Mouse (Mus musculus): ENCODE data around the gene Serpina3m.
"Not testable (repeated sequence)": the region's sequence is repeated elsewhere in the genome, so short reads cannot be mapped to it uniquely, and the experiment has no call there.

The Serpina3m gene

DNA sequence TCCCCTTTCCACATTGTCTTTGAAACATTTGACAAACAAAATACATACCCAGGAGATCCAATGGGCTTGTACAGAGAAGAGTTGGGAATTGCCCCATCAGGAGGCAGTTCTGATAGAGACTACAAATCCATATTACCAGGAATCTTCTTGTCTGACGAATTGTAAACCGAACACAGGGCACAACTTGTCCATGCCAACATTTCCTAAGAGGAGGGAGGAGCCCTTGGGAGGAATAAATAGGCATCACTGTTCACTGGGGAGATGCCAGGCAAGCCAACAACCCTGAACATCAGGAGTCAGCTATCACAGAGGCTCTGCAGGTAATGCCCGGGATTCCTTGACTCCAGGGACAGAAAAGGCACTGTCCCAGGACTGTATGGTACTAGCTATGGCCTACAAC is at the start of gene Serpina3m, which contains the start of gene Serpina3k:
Gene Serpina3m (plus strand): TSS at position 261 of the 400 bp plus-strand sequence.
Gene Serpina3k (plus strand): TSS at position 261 of the 400 bp plus-strand sequence.
- DNase-seq (ENCODE audit: low spot score): not testable (repeated sequence)

- no peak for DNase-seq (ENCODE audit: low spot score)
These were observed 48.4 kb upstream of the Serpina3m start for GRCm38 (mm10) chr12:104289872-104290271.

GRCm38 (mm10) chr12:104293963-104294362 is 44.3 kb upstream of the Serpina3m start:
- DNase-seq (ENCODE audit: low spot score): no peak

DNA sequence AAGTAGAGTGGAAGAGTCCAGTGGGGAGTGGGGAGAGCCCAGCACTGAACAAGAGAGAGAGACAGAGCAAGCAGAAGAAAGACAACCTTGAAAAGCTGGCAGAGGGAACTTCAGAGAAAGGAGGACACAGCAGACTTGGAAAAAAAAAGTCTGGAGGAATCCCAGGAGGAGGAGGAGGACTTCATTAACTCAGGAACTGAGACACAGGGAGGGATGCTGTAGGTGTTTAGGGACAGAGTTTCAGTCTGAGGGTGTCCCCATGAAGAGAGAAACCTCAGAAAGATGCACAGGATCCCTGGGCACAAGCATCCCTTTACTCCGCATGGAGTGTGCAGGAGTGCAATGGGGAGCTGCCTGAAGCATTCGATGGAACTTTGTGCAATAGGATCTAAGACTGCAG is 40.2 kb upstream of the Serpina3m start:
- no peak for DNase-seq (ENCODE audit: low spot score)

DNA sequence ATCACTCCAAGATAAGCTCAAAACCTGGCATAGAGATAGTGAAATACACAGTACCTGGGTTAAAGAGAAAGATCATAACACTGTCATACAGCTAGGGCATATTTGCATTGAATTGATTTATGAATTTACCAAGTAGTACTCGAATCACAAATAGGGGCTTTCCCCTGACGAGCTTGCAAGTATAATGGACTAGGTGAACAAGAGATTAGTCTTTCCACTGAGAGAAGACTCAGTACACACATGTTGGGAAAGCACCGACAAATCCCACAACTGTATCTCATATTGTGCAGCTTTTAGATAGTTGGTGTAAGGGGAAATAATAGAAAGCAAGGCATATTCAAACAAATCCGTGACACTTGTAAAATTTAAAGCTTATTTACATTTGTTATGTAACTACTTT is 32.3 kb upstream of the Serpina3m start:
- no peak for DNase-seq (ENCODE audit: low spot score)

DNA sequence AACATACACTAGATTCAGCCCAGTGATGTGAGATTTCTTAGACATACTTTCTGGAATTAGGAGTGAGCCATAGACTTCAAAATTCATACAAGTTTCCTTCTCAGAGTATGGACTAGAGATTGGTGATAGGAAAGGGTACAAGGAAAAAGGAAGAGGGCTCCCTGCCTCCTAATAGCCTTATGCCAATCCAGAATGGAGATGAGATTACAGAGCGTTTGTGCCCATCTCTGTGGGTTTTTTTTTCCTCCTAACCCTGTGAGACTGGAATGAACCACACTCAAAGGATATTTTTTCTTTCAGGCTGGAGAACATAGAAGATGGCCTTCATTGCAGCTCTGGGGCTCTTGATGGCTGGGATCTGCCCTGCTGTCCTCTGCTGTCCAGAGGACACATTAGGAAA is 24.0 kb upstream of the Serpina3m start, which contains the start of gene Serpina3j:
Gene Serpina3j (plus strand): TSS at position 301 of the 400 bp plus-strand sequence.
- no peak for DNase-seq (ENCODE audit: low spot score)

DNA sequence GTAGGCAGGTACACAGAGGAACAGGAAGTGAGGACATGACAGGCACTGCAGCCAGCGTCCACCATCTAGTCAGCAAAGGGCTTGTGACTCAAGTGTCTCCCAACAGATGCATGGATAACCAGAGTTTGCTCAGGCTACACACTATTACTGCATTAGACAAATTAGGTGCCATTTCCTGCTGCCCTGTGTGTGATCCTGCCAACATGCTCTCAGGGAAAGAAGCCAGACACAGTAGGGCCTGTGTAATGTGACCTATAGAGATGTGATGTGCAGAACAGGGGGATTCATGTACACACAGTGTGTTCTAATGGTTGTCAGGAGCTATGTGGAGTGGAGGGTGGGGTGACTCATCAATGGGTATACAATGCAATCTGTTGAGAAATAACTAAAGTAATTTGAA is 15.8 kb upstream of the Serpina3m start:
- no peak for DNase-seq (ENCODE audit: low spot score)

DNA sequence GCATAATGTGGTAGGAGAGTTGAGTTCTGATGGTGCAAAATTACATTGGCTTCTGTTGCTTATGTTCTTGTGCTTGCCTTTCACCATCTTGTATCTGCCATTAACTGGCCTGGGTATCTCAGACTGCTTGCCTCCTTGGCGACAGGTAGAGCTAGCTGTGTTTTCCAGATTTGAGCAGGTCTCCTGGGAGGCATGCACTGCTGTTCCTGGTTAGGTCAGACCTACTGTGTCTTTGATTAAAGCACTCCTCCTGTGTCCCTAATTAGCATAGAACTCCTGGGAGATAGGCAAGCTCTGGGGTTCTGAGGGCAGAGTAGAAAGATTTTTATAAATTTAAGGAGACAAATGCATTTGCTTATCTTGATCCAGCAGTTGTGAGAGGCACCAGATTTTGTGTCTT is 6.6 kb upstream of the Serpina3m start:
- no peak for DNase-seq (ENCODE audit: low spot score)

- not testable (repeated sequence) for DNase-seq (ENCODE audit: low spot score)
These were observed 1.4 kb upstream of the Serpina3m start for GRCm38 (mm10) chr12:104336873-104337272.

DNA sequence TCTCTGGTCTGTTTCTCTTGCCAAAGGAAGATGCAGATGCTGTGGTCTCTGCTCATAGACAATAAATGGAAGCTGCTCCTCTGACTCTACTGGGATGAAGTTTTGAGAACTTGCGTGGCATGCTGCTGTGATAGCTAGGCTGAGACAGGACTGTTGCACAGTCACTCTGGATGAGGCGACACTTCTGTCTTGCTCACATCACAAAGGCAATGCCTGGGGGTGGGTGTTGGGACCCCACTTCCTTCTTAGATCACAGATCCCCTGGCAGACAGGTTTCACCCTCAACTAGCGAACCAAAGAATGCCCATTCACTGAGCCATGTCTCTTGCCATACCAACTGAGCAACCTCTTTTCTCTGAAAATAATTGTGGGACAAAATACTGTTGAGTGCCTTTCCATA is 419 bp downstream of the Serpina3m start:
- no peak for DNase-seq (ENCODE audit: low spot score)

DNA sequence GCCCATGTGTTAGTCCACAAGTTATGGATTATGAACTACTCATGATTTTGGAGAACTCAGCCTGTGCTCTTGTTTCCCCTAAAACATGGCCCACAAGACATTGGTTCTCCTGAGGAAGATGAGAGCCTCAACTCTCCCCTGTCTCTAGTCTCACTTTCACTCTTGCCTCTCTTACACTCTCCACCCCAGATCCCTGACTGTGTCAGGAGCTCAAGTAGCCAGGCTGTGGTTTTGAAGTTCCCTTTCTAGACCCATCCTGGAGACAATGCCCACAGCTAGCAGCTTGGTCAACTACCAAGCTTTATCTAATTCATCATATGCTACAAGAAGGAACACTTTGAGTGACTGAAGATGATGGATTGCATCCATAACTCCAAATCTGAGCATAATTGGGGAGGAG is 4.2 kb downstream of the Serpina3m start:
- not testable (repeated sequence) for DNase-seq (ENCODE audit: low spot score)

GRCm38 (mm10) chr12:104345181-104345580 is 6.9 kb downstream of the Serpina3m start:
- no peak for DNase-seq (ENCODE audit: low spot score)

DNA sequence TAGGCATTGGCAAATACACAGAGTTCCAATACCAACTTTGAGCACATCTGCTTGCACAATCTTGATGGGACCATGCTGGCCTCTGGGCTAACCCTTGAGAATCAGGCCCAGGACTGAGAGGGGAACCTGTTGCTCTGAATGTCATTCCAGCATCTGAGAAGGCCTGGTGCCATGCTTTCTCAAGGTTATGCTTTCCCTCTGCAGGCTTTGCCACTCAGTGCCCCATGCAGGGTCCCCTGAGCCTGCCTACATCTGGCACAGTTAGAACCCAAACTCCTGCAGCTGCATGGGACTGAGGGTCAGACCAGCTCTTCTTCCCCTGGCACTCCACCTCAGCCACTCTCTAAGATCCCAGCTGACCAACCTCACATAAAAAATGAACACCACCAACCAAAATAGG is 7.4 kb downstream of the Serpina3m start:
- DNase-seq (ENCODE audit: low spot score): no peak

- DNase-seq (ENCODE audit: low spot score): no peak
These were observed 8.8 kb downstream of the Serpina3m start for GRCm38 (mm10) chr12:104347091-104347490.

GRCm38 (mm10) chr12:104351812-104352211 is 13.5 kb downstream of the Serpina3m start:
- peak; percentile 5 for DNase-seq (ENCODE audit: low spot score)

DNA sequence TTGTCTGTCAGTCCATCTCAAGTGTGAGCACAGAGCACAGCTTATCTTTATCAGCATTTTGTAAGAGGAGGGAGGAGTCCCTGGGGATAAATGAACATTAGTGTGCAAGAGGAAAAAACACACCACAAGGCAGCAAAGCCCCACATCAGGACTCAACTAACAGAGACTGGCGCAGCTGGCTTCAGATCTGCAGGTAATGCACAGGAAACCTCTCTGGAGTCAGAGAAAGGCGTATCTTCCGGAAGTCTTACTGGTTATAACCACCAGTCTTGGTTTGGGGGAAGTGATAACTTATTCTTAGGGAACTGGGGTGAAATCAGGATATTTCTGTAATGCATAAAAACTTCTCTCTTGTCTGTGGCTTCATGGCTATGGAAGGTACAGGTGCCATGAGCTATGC is 17.7 kb downstream of the Serpina3m start:
- no peak for DNase-seq (ENCODE audit: low spot score)

- no peak for DNase-seq (ENCODE audit: low spot score)
These were observed 31.7 kb downstream of the Serpina3m start for GRCm38 (mm10) chr12:104369986-104370385.

DNA sequence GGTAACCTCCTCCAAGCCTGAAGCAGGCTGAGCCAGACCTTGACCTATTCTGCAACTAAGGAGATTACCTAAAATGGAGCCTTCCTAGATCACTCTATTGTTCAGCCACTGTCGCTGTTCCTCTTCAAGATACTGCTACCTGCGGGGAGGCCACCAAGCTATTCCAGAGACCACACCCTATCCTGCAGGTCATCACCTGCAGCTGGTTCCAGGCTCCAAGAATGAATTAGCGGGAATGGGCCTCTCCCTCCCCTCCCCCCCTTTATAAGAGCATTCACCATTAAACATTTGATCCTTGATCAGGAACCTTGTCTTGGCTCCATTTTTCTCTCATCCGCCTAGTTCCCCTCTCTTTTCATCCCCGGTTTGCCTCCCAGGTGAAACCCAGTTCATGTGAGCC is 38.9 kb downstream of the Serpina3m start:
- DNase-seq (ENCODE audit: low spot score): not testable (repeated sequence)

DNA sequence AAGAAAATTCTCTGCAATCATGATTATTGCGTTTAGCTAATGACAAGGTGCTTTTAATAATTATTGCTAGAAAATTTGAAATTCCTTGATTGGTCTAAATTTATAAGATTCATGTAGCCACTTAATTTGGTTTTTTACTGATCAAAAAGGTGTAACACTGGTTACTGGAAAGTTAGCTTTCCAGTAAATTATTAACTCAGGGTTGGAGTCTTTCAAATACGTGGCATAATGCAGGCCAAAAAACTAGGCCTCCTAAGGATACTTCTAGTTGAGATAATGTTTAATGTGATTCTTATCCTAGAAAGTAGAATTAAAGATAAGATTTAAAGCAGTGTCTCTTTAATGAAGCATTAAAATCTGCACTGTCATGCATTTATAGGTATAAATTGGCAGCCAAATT is 40.1 kb downstream of the Serpina3m start:
- not testable (repeated sequence) for DNase-seq (ENCODE audit: low spot score)

DNA sequence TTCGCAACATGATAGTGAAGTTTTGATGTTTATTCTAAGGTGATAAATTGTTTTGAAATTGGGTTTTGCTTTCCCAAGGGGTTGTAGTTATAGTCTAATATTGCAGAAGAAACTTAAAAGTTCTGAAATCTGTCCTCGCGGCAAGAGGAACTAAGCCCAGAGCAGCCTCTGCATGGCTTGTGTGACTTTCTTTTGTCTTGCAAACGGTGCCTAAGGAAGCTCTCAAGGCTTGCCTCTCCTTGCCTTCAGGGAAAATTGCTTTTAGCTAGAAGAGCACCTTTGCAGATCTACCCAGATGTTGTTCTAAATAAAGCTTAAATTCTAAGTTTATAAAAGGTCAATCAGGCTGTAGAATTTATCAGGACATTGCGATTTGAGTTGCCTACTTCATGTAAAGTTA is 40.5 kb downstream of the Serpina3m start:
- not testable (repeated sequence) for DNase-seq (ENCODE audit: low spot score)

- DNase-seq (ENCODE audit: low spot score): no peak
These were observed 41.6 kb downstream of the Serpina3m start for GRCm38 (mm10) chr12:104379856-104380255.

GRCm38 (mm10) chr12:104381071-104381604 is 42.9 kb downstream of the Serpina3m start:
- not testable (repeated sequence) for DNase-seq (ENCODE audit: low spot score)

GRCm38 (mm10) chr12:104385987-104386386 is 47.7 kb downstream of the Serpina3m start:
- not testable (repeated sequence) for DNase-seq (ENCODE audit: low spot score)

GRCm38 (mm10) chr12:104386878-104387277 is 48.6 kb downstream of the Serpina3m start:
- not testable (repeated sequence) for DNase-seq (ENCODE audit: low spot score)

Measured in lung, postnatal 25 days (tissue).